Mouse (Mus musculus) CD8-positive naive resting alpha-beta T cell, adult 57 days (primary cell): ENCODE measurements around the gene Prickle3. TPM values are rescaled to one million over a fixed set of nuclear protein-coding genes. Genes with fewer than 3 reads are reported as not detected.

ENCODE experiments used
- total RNA-seq: library from RNA; stranded (reverse); gene quantifications from one replicate; pipeline ENCODE4 v1.2.4, GENCODE M21; 2023

Gene Prickle3
- total RNA-seq = 31.4 TPM

GRCm38 (mm10) chrX:7657221-7657639, at the start of gene Prickle3:
TSS of gene Prickle3 (plus strand) at chrX:7657260.

GRCm38 (mm10) chrX:7638401-7639091, 18.5 kb upstream of the Prickle3 start, which contains the start of gene Syp:
TSS of gene Syp (plus strand) at chrX:7638471.

GRCm38 (mm10) chrX:7670921-7671623, 14.0 kb downstream of the Prickle3 start, which contains the start of gene Plp2:
TSS of gene Plp2 (minus strand) at chrX:7671390.

GRCm38 (mm10) chrX:7680864-7681263, 23.8 kb downstream of the Prickle3 start, which contains the start of gene Magix:
TSS of gene Magix (minus strand) at chrX:7681251.

GRCm38 (mm10) chrX:7696954-7697381, 39.9 kb downstream of the Prickle3 start, which contains the start of gene Gpkow:
TSS of gene Gpkow (plus strand) at chrX:7697131.

GRCm38 (mm10) chrX:7714135-7714899, 57.3 kb downstream of the Prickle3 start, which contains the start of gene Wdr45:
TSS of gene Wdr45 (plus strand) at chrX:7714333.

Other genes with a start within 250 kb of the Prickle3 start
- gene Foxp3, start 83.6 kb upstream of the Prickle3 start, total RNA-seq = 1.1 TPM
- gene Ppp1r3f, start 83.0 kb upstream of the Prickle3 start, total RNA-seq = 18.8 TPM
- gene Ccdc22, start 51.7 kb upstream of the Prickle3 start, total RNA-seq = 27.6 TPM
- not detected for gene Cacna1f, start 50.2 kb upstream of the Prickle3 start, total RNA-seq
- 0.49 TPM for gene Syp, start 18.8 kb upstream of the Prickle3 start, total RNA-seq
- gene Plp2, start 14.1 kb downstream of the Prickle3 start, total RNA-seq = 43.3 TPM
- gene Magix, start 24.0 kb downstream of the Prickle3 start, total RNA-seq = not detected
- gene Gpkow, start 39.9 kb downstream of the Prickle3 start, total RNA-seq = 49.5 TPM
- 111 TPM for gene Wdr45, start 57.1 kb downstream of the Prickle3 start, total RNA-seq
- gene Gm45208, start 65.0 kb downstream of the Prickle3 start, total RNA-seq = not detected
- 17.0 TPM for gene Praf2, start 71.2 kb downstream of the Prickle3 start, total RNA-seq
- gene Ccdc120, start 93.6 kb downstream of the Prickle3 start, total RNA-seq = not detected
- gene Tfe3, start 105.3 kb downstream of the Prickle3 start, total RNA-seq = 22.2 TPM
- gene Gripap1, start 132.5 kb downstream of the Prickle3 start, total RNA-seq = 175 TPM
- gene Kcnd1, start 165.0 kb downstream of the Prickle3 start, total RNA-seq = 0.80 TPM
- 214 TPM for gene Otud5, start 184.1 kb downstream of the Prickle3 start, total RNA-seq
- gene Pim2, start 221.0 kb downstream of the Prickle3 start, total RNA-seq = 121 TPM
- 38.3 TPM for gene Slc35a2, start 226.8 kb downstream of the Prickle3 start, total RNA-seq
- gene Pqbp1, start 242.0 kb downstream of the Prickle3 start, total RNA-seq = 68.3 TPM
- 31.9 TPM for gene Timm17b, start 242.1 kb downstream of the Prickle3 start, total RNA-seq